Mouse (Mus musculus) ES-E14 (cell line): Measurements from ENCODE around the gene Aff1. TPM values are rescaled to one million over a fixed set of nuclear protein-coding genes. Genes with fewer than 3 reads are reported as not detected.

ENCODE experiments used
- DNase-seq: peaks from one replicate; pipeline ENCODE4 v3.0.0-alpha.2; 2013; ENCODE audit warnings: low read depth, low spot score
- H3K27ac ChIP-seq: 2 replicates; pipeline ENCODE4 v1.5.1; 2012; ENCODE audit warnings: low read depth, mild to moderate bottlenecking, low read length, moderate library complexity, mixed read lengths; ENCODE audit not compliant: poor library complexity, insufficient read depth, severe bottlenecking
- H3K36me3 ChIP-seq: 2 replicates; pipeline ENCODE4 v1.6.1; 2012; ENCODE audit warnings: mild to moderate bottlenecking, low read length, moderate library complexity, mixed read lengths; ENCODE audit not compliant: control insufficient read depth, poor library complexity, insufficient read depth, severe bottlenecking
- H3K4me1 ChIP-seq, 2 experiments: fragments of 150-350 bp in 1 of 2; sonication (generic) in 1 of 2; 2 replicates each; pipeline ENCODE4 v1.6.1; 2012; ENCODE audit warnings: low read length in 2 of 2, mild to moderate bottlenecking in 1 of 2, mixed read lengths in 1 of 2; ENCODE audit not compliant: control insufficient read depth in 2 of 2, insufficient read depth in 2 of 2, poor library complexity in 1 of 2
- H3K4me3 ChIP-seq, 2 experiments: fragments of 150-350 bp in 1 of 2; sonication (generic) in 1 of 2; 2 replicates each; pipeline ENCODE4 v1.5.1; 2012; ENCODE audit warnings: low read length in 2 of 2, low read depth in 1 of 2, mild to moderate bottlenecking in 1 of 2, mixed read lengths in 1 of 2; ENCODE audit not compliant: insufficient read depth in 1 of 2, poor library complexity in 1 of 2, severe bottlenecking in 1 of 2
- H3K9ac ChIP-seq: 2 replicates; pipeline ENCODE4 v1.6.1; 2012; ENCODE audit warnings: low read depth, mild to moderate bottlenecking, low read length, mixed read lengths; ENCODE audit not compliant: poor library complexity, insufficient read depth, severe bottlenecking
- H3K9me3 ChIP-seq: fragments of 150-350 bp; sonication (generic); 2 replicates; pipeline ENCODE4 v1.6.1; 2012; ENCODE audit warnings: low read depth, mild to moderate bottlenecking, low read length; ENCODE audit not compliant: control insufficient read depth, insufficient read depth
- CHD2 ChIP-seq: IDR thresholded peaks from 2 replicates; pipeline ENCODE4 v1.6.1; 2014; ENCODE audit warnings: mild to moderate bottlenecking, low read depth, low read length, inconsistent platforms
- HCFC1 ChIP-seq: IDR thresholded peaks from 2 replicates; pipeline ENCODE4 v1.6.1; 2012; ENCODE audit warnings: low read length, inconsistent platforms, borderline replicate concordance; ENCODE audit not compliant: insufficient read depth
- MAFK ChIP-seq: IDR thresholded peaks from 2 replicates; pipeline ENCODE4 v1.6.1; 2014; ENCODE audit warnings: mild to moderate bottlenecking, low read depth, low read length, inconsistent platforms; ENCODE audit not compliant: insufficient read depth
- ZC3H11A ChIP-seq: IDR thresholded peaks from 2 replicates; pipeline ENCODE4 v1.6.1; 2012; ENCODE audit warnings: low read depth, mild to moderate bottlenecking, inconsistent platforms, low read length, borderline replicate concordance
- ZNF384 ChIP-seq: IDR thresholded peaks from 2 replicates; pipeline ENCODE4 v1.6.1; 2012; ENCODE audit warnings: low read depth, low read length, inconsistent platforms
- in situ Hi-C, 2 experiments: fragments of 600-800 bp; cut with MboI; formaldehyde crosslinking; loops; one replicate each; pipeline ENCODE4 v1.15.1; 2025; ENCODE audit warnings: low sequenced_read_pairs in 2 of 2, inconsistent platforms in 1 of 2; ENCODE audit not compliant: unreplicated experiment in 2 of 2
- total RNA-seq: library from RNA; depleted of rRNA; stranded (reverse); fragments of 300-350 nt; gene quantifications from 2 replicates; pipeline ENCODE4 v1.2.3, GENCODE M21; 2012

Aff1 gene
- total RNA-seq, 1 experiment: 26.0 TPM

GRCm38 (mm10) chr5:103814551-103815248, 122.5 kb downstream of the Aff1 start:
- peak overlapping the region in 1 of 2 experiments; percentile 1; a peak in 1 of 4 replicates for H3K4me3 ChIP-seq
- H3K9ac ChIP-seq: peak overlapping the region; percentile 2; the same call in 1 of the 2 replicates
- no peak overlapping the region for H3K27ac ChIP-seq
- no peak for TF ChIP-seq MAFK
- TF ChIP-seq CHD2: no peak
- TF ChIP-seq ZC3H11A: no peak
- TF ChIP-seq ZNF384: no peak
- no peak for TF ChIP-seq HCFC1
- peaks cover 1% of the 10 kb centered on the region; the same call in 1 of the 2 replicates for H3K36me3 ChIP-seq
- in situ Hi-C loops: no loop called here
- no peak for DNase-seq
- H3K4me1 ChIP-seq: peaks cover 19 to 23% of the 10 kb centered on the region in 2 experiments
- no peaks in the 10 kb centered on the region for H3K9me3 ChIP-seq

GRCm38 (mm10) chr5:103815249-103815617, 123.1 kb downstream of the Aff1 start:
- H3K9ac ChIP-seq: no peak overlapping the region
- in situ Hi-C loops: no loop called here
- H3K4me1 ChIP-seq: peaks cover 19 to 24% of the 10 kb centered on the region in 2 experiments
- H3K27ac ChIP-seq: no peak overlapping the region
- no peaks in the 10 kb centered on the region for H3K9me3 ChIP-seq
- TF ChIP-seq CHD2 (no peak), HCFC1 (no peak), ZC3H11A (no peak), ZNF384 (no peak)
- DNase-seq: no peak
- peaks cover 1% of the 10 kb centered on the region; the same call in 1 of the 2 replicates for H3K36me3 ChIP-seq
- H3K4me3 ChIP-seq: no peak overlapping the region

- DNase-seq: no peak
- in situ Hi-C loops: no loop called here
- Histone ChIP-seq H3K4me1 (peaks cover 19 to 25% of the 10 kb centered on the region in 2 experiments), H3K4me3 (no peak overlapping the region), H3K27ac (0 out of 2 replicates have a peak overlapping the region, but pooled peaks have one; percentile 15), H3K9me3 (no peaks in the 10 kb centered on the region), H3K9ac (no peak overlapping the region), H3K36me3 (peaks cover 1% of the 10 kb centered on the region; the same call in 1 of the 2 replicates)
- TF ChIP-seq ZC3H11A: no peak
- TF ChIP-seq CHD2: no peak
- TF ChIP-seq ZNF384: no peak
- TF ChIP-seq HCFC1: no peak
- TF ChIP-seq MAFK: no peak
These were observed 124.5 kb downstream of the Aff1 start for GRCm38 (mm10) chr5:103816718-103817117.

- in situ Hi-C loops: no loop called here
- H3K9me3 ChIP-seq: no peaks in the 10 kb centered on the region
- peaks cover 14 to 30% of the 10 kb centered on the region in 2 experiments for H3K4me1 ChIP-seq
- H3K36me3 ChIP-seq: peaks cover 1% of the 10 kb centered on the region; the same call in 1 of the 2 replicates
- no peak overlapping the region for H3K4me3 ChIP-seq
- TF ChIP-seq ZC3H11A (peak; percentile 77; the same call in 1 of the 2 replicates), MAFK (no peak)
- no peak overlapping the region for H3K9ac ChIP-seq
- H3K27ac ChIP-seq: no peak overlapping the region
- DNase-seq: peak; percentile 86
These were observed 125.6 kb downstream of the Aff1 start for GRCm38 (mm10) chr5:103817754-103818153.

DNA sequence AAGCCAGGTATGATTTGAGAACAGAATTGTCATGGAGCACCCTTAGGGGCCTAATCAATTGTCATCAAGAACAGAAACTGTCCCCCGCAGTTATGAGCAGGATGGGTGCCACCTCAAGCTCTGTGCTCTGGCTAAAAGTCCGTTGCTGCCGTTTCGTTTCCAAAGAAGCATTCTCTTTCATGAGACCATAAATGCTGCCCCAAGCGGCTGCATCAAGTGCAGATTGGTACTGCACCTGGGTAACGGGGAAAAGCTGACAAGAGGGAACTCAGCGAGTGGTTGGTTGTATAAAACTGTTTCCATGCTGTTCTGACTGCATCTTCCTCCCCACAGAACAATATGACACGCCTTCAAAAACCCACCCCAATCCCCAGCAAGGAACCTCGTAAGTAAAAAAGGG, 126.4 kb downstream of the Aff1 start:
- no peak for DNase-seq
- no peak overlapping the region for H3K4me3 ChIP-seq
- H3K9me3 ChIP-seq: no peaks in the 10 kb centered on the region
- H3K36me3 ChIP-seq: peaks cover 1% of the 10 kb centered on the region; the same call in 1 of the 2 replicates
- TF ChIP-seq ZNF384 (no peak), ZC3H11A (no peak), HCFC1 (no peak), CHD2 (no peak), MAFK (no peak)
- H3K9ac ChIP-seq: no peak overlapping the region
- no peak overlapping the region for H3K27ac ChIP-seq
- in situ Hi-C loops: no loop called here
- peaks cover 9 to 26% of the 10 kb centered on the region in 2 experiments for H3K4me1 ChIP-seq
